13 mouse cellular contexts compared by ENCODE assay signal in genomic region chr17:87332142-87332815, GRCm38 (mm10). TPM values are rescaled to one million over a fixed set of nuclear protein-coding genes. Genes with fewer than 3 reads are reported as not detected.
DNase-seq lines count a peak whose midpoint lies in the region; ATAC-seq lines count a peak whose summit lies in the region.
"Had no signal": no experiment of that assay in that cellular context is flagged by ENCODE, and none has a peak within 500 bp of the region (broad histone marks: within the 10 kb centered on the region; RNA-seq: fewer than 3 reads in every experiment).

No protein-coding gene starts in this region.

- H3K27me3 ChIP-seq in heart, embryonic 10.5 days (ENCODE audit: insufficient read depth, poor library complexity, severe bottlenecking), result peaks cover 35% of the 10 kb centered on the region; the same call in 1 of the 2 replicates
- H3K27me3 ChIP-seq in forebrain, embryonic 14.5 days (replicated peaks; ENCODE audit: control insufficient read depth, insufficient read depth, low read length), result no peaks in the 10 kb centered on the region
- no peaks in the 10 kb centered on the region for H3K27me3 ChIP-seq in midbrain, embryonic 15.5 days (replicated peaks)
- H3K27me3 ChIP-seq: Patski had no signal

- H3K4me1 ChIP-seq in heart, embryonic 10.5 days, result peaks cover 52% of the 10 kb centered on the region
- peaks cover 29% of the 10 kb centered on the region for H3K4me1 ChIP-seq in forebrain, embryonic 14.5 days (ENCODE audit: control insufficient read depth, insufficient read depth, low read length)
- H3K4me1 ChIP-seq in midbrain, embryonic 15.5 days, result peaks cover 38% of the 10 kb centered on the region

- H3K36me3 ChIP-seq in heart, embryonic 10.5 days, result 0 out of 2 replicates have a peak, but pooled peaks cover 2% of the 10 kb centered on the region
- no peaks in the 10 kb centered on the region for H3K36me3 ChIP-seq in forebrain, embryonic 14.5 days (ENCODE audit: control insufficient read depth, insufficient read depth, low read length)
- H3K36me3 ChIP-seq in midbrain, embryonic 15.5 days (replicated peaks), result no peaks in the 10 kb centered on the region
- H3K36me3 ChIP-seq: lung, embryonic 15.5 days had no signal

- no peak overlapping the region for H3K9ac ChIP-seq in forebrain, embryonic 14.5 days (ENCODE audit: low read length)
- H3K9ac ChIP-seq in midbrain, embryonic 15.5 days, result no peak overlapping the region
- H3K9ac ChIP-seq: lung, embryonic 15.5 days had no signal

- 62% methylated on average over 9 of the region's 9 CpGs for WGBS in heart, embryonic 10.5 days
- 69% methylated on average over 9 of the region's 9 CpGs for WGBS in forebrain, embryonic 14.5 days
- 53% methylated on average over 9 of the region's 9 CpGs for WGBS in midbrain, embryonic 15.5 days

- no peak overlapping the region for H3K4me3 ChIP-seq in heart, embryonic 10.5 days
- no peak overlapping the region for H3K4me3 ChIP-seq in forebrain, embryonic 14.5 days (ENCODE audit: low read depth, low read length)
- H3K4me3 ChIP-seq in midbrain, embryonic 15.5 days, result no peak overlapping the region
- H3K4me3 ChIP-seq: lung, embryonic 15.5 days had no signal

- no peak for ATAC-seq in forebrain, embryonic 14.5 days
- no peak; the same call in 1 of the 2 replicates for ATAC-seq in midbrain, embryonic 15.5 days (replicated peaks)
- no peak for ATAC-seq in megakaryocyte, adult 5-6 weeks (ENCODE audit: poor library complexity, severe bottlenecking)
- ATAC-seq: Patski had no signal

- no peak for DNase-seq in heart, embryonic 10.5 days (ENCODE audit: low spot score)
- no peak for DNase-seq in heart, postnatal 36 days
- peak; percentile 49 to 65 for DNase-seq in cerebellum, postnatal 14 days
- no peak for DNase-seq in forebrain, embryonic 14.5 days (ENCODE audit: low spot score)
- DNase-seq in ovary, postnatal 10 days (ENCODE audit: low spot score), result no peak
- DNase-seq in spleen, postnatal 10 days (ENCODE audit: low spot score in 2 of 2), result no peak
- DNase-seq: adrenal gland, adult 2 months; thymus, postnatal 4 days had no signal

- no peak overlapping the region; the same call in 1 of the 2 replicates for H3K4me2 ChIP-seq in forebrain, embryonic 14.5 days (ENCODE audit: low read length)
- peak overlapping the region; percentile 28 for H3K4me2 ChIP-seq in midbrain, embryonic 15.5 days
- H3K4me2 ChIP-seq: heart, embryonic 11.5 days had no signal

- H3K27ac ChIP-seq in heart, embryonic 10.5 days, result 0 out of 2 replicates have a peak overlapping the region, but pooled peaks have one; percentile 16
- H3K27ac ChIP-seq in forebrain, embryonic 14.5 days (ENCODE audit: low read depth, low read length), result peak overlapping the region; percentile 84; the same call in 1 of the 2 replicates
- peak overlapping the region; percentile 78 for H3K27ac ChIP-seq in midbrain, embryonic 15.5 days

- intact Hi-C loops in heart, postnatal 36 days (cut with DNase I), result no loop called here

- H3K9me3 ChIP-seq in heart, embryonic 10.5 days, result no peaks in the 10 kb centered on the region
- no peaks in the 10 kb centered on the region for H3K9me3 ChIP-seq in forebrain, embryonic 14.5 days (replicated peaks; ENCODE audit: control insufficient read depth, low read length)
- H3K9me3 ChIP-seq in midbrain, embryonic 15.5 days, result no peaks in the 10 kb centered on the region
- H3K9me3 ChIP-seq: lung, embryonic 15.5 days had no signal

RNA-seq across cellular contexts. Expression of gene Ttc7, which starts 49.6 kb away (rescaled TPM):
- 2.8 and 4.7 TPM in 2 replicates for polyA plus RNA-seq in heart, embryonic 10.5 days (2016; fragmentation: Nextera tagmentation; extraction: Ambion mirVana)
- total RNA-seq in heart, postnatal 36 days (2021), result 10 to 100 TPM; 14.7 to 16.7 TPM
- polyA plus RNA-seq in forebrain, embryonic 14.5 days (2014; fragmentation: Nextera tagmentation; extraction: Ambion mirVana), result 4.1 and 4.8 TPM in 2 replicates
- polyA plus RNA-seq in midbrain, embryonic 15.5 days (2015; fragmentation: Nextera tagmentation; extraction: Ambion mirVana), result 4.9 TPM in 2 replicates
- 78.8 and 94.9 TPM in 2 replicates for total RNA-seq in megakaryocyte, adult 5-6 weeks (2015)
- 94.0 and 96.3 TPM in 2 replicates for total RNA-seq in megakaryocyte, adult 5-6 weeks (2017)

Comparison
In these comparisons a context has a peak if more than half of its experiments do, and no peak if none do; other contexts are left out.
1. DNase-seq: peak in cerebellum, postnatal 14 days (2 of 2); none in heart, embryonic 10.5 days (single experiment), heart, postnatal 36 days (0 of 2), forebrain, embryonic 14.5 days (single experiment), ovary, postnatal 10 days (single experiment) and spleen, postnatal 10 days (0 of 2).
2. H3K27ac ChIP-seq: peak in every context shown above with its lines; median percentile 84 in forebrain, embryonic 14.5 days; 78 in midbrain, embryonic 15.5 days; 16 in heart, embryonic 10.5 days.